Mouse (Mus musculus) G1E (cell line): ENCODE measurements at regions not wholly inside any gene's neighbourhood (a gene's known extent, or its start where the extent isn't known, plus 50 kb on each side); places are given as distances from the start of the nearest gene placed in this dataset.

Experiments
- ATAC-seq: 2 replicates; pipeline ENCODE4 v1.8.0; 2016; ENCODE audit warnings: mild to moderate bottlenecking; ENCODE audit not compliant: insufficient number of reproducible peaks, poor library complexity, low FRiP score, severe bottlenecking; ENCODE audit errors: extremely low read depth
- DNase-seq: peaks from one replicate; pipeline ENCODE4 v3.0.0; 2012; ENCODE audit warnings: low spot score
- H3K27me3 ChIP-seq: 2 replicates; pipeline ENCODE4 v1.6.1; 2012; ENCODE audit warnings: mild to moderate bottlenecking, low read length, inconsistent platforms; ENCODE audit not compliant: insufficient read depth
- H3K36me3 ChIP-seq: replicated peaks from 2 replicates; pipeline ENCODE3; 2012; ENCODE audit warnings: mild to moderate bottlenecking, inconsistent platforms
- H3K4me1 ChIP-seq: 2 replicates; pipeline ENCODE4 v1.6.1; 2012; ENCODE audit warnings: low read depth, low read length, inconsistent platforms, mixed read lengths; ENCODE audit not compliant: insufficient read depth
- H3K4me3 ChIP-seq: 2 replicates; pipeline ENCODE4 v1.5.1; 2012; ENCODE audit warnings: low read depth, mild to moderate bottlenecking, inconsistent platforms, low read length, moderate library complexity, mixed read lengths
- H3K9me3 ChIP-seq: replicated peaks from 2 replicates; pipeline ENCODE4 v1.6.1; 2012; ENCODE audit warnings: inconsistent platforms
- CTCF ChIP-seq: IDR thresholded peaks from 2 replicates; pipeline ENCODE4 v1.5.1; 2012; ENCODE audit warnings: low read depth, low read length, inconsistent platforms, mixed read lengths
- GATA1 ChIP-seq: IDR thresholded peaks from 2 replicates; pipeline ENCODE4 v1.6.1; 2012; ENCODE audit warnings: borderline replicate concordance, low read length, inconsistent platforms, mixed read lengths
- GATA2 ChIP-seq: IDR thresholded peaks from 2 replicates; pipeline ENCODE4 v1.6.1; 2012; ENCODE audit warnings: low read depth, low read length, inconsistent platforms, borderline replicate concordance
- POLR2AphosphoS5 ChIP-seq: IDR thresholded peaks from 2 replicates; pipeline ENCODE4 v1.6.1; 2012; ENCODE audit warnings: low read depth, low read length, inconsistent platforms; ENCODE audit not compliant: insufficient replicate concordance
- TAL1 ChIP-seq: conservative IDR thresholded peaks from 2 replicates; pipeline ENCODE4 v1.6.1; 2012; ENCODE audit warnings: low read depth, low read length, inconsistent platforms, mixed read lengths

DNA sequence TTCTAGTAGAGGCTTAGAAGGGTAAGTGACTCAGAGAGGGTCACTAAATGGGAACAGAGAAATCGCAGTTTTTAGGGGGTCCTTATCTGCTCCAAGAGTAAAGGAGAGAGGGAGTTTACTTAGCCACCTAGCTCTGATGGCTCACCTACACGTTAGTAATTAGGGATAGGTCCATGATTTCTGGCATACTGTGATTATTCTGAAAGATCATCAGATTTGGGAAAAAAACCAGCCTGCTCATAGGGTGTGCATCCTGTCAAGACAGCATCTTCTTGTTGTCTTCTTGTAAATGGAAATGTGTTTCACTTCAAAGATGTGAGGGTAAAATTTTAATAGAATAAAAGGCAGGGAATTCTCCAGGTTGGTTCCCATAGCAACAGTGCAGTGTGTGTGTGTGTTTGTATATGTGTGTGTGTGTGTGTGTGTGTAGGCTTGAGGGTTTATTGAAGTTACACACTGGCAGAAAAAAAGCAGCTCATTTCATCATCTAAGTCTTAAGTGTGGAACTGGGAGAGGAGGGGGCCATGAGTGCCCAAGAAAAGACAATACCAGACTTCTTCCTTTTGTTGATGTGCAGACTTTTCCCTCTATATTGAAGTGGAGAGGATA lies 407.4 kb downstream of the Fam84a start:
- no peak for TF ChIP-seq POLR2AphosphoS5
- ATAC-seq (no peak), DNase-seq (no peak)
- no peak overlapping the region for H3K4me3 ChIP-seq
- no peaks in the 10 kb centered on the region for H3K36me3 ChIP-seq
- H3K9me3 ChIP-seq, result no peaks in the 10 kb centered on the region
- H3K27me3 ChIP-seq, result no peaks in the 10 kb centered on the region
- no peaks in the 10 kb centered on the region for H3K4me1 ChIP-seq

DNA sequence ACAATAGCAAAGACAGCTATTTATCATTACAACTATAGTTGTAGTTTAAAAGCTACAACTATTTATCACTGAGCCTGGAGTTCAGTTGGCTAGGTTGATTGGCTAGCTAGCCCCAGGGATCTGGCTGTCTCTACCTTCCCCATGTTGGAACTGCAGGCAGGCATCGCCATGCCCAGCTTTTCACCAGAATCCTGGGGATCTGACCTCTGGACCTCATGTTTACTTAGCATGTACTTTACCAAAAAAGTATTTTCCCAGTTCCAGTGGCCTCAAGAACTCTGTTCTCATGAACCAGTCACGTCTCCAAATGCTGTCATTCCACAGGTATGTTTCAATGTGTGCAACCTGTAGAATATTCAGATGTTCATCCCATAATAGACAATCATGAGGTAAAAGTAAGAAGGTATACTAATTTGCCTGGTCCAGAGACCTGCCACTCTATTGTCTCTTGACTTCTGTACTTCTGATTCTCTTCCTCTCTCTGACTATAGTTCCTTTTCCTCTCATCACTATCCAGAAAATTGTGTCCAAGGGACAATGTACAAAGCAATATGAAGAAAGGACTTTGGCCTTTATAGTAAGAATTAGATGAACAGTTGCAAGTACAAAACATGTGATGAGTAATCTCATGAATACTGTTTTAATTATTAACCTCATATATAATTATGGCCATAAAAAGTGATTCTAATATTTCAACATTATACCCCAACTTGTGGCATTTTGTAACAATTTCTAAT lies 421.8 kb downstream of the Fam84a start:
- DNase-seq (no peak), ATAC-seq (no peak)
- Histone ChIP-seq H3K9me3 (no peaks in the 10 kb centered on the region), H3K4me3 (no peak overlapping the region), H3K4me1 (no peaks in the 10 kb centered on the region), H3K27me3 (no peaks in the 10 kb centered on the region), H3K36me3 (no peaks in the 10 kb centered on the region)
- no peak for TF ChIP-seq CTCF
- no peak for TF ChIP-seq TAL1
- TF ChIP-seq GATA2, result no peak

GRCm38 (mm10) chr12:13728986-13729385 lies 422.9 kb downstream of the Fam84a start:
- no peak for DNase-seq
- no peak for ATAC-seq

DNA sequence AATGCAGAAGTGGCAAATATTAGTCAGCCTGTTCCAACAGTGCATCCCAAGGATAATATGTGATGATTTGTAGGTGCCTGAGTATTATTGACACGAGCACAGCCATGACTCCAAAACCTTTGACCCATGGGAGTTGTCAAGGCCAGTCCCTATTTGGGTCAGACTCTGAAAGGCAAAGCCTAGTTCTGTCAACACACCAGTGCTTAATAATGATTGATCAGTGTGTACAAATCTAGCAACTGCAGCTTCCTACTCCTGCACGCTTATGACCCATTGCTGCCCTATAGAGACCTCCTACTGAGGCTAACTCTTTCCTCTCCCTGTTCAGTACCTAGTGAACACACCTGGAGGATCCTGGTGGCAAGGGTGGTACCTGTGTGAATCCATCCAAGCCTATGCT lies 427.3 kb downstream of the Fam84a start:
- Histone ChIP-seq H3K4me1 (no peaks in the 10 kb centered on the region), H3K27me3 (no peaks in the 10 kb centered on the region), H3K36me3 (no peaks in the 10 kb centered on the region), H3K9me3 (no peaks in the 10 kb centered on the region), H3K4me3 (no peak overlapping the region)
- DNase-seq (no peak), ATAC-seq (no peak)
- TF ChIP-seq POLR2AphosphoS5 (no peak), CTCF (no peak), GATA2 (no peak), GATA1 (no peak), TAL1 (no peak)

More at GRCm38 (mm10) chr12:13728986-13729385, 422.9 kb downstream of the Fam84a start:
- Histone ChIP-seq H3K4me1 (no peaks in the 10 kb centered on the region), H3K4me3 (no peak overlapping the region), H3K9me3 (no peaks in the 10 kb centered on the region), H3K36me3 (no peaks in the 10 kb centered on the region), H3K27me3 (no peaks in the 10 kb centered on the region)
- TF ChIP-seq CTCF, result no peak

GRCm38 (mm10) chr12:13709806-13710205 lies 440.9 kb downstream of the Nbas start:
- Histone ChIP-seq H3K4me1 (no peaks in the 10 kb centered on the region), H3K36me3 (no peaks in the 10 kb centered on the region), H3K9me3 (no peaks in the 10 kb centered on the region), H3K27me3 (no peaks in the 10 kb centered on the region), H3K4me3 (no peak overlapping the region)
- TF ChIP-seq CTCF (no peak), TAL1 (no peak), GATA1 (no peak), POLR2AphosphoS5 (no peak), GATA2 (no peak)
- ATAC-seq (no peak), DNase-seq (no peak)

DNA sequence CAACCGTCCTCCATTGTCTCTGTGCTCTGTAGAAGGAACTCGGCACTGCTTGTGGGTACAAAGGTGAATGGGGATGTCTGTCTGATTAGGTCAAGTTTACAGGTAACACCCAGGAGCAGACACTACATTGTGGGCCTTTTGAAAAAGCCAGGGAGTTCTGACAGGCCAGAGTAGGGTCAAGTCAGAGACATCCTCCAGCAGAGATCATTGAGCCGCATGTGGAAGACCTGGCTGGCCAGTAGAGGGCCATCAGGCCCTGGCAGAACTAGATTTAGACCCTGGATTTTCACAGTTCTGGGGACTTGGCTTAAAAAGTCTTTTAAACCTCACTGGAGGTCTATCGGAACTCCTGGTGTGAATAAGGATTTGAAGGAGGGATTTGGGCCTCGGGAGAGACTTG lies 438.8 kb downstream of the Nbas start:
- no peak for DNase-seq
- ATAC-seq, result no peak

GRCm38 (mm10) chr12:13706510-13706909 lies 437.6 kb downstream of the Nbas start:
- no peak for DNase-seq
- Histone ChIP-seq H3K4me1 (no peaks in the 10 kb centered on the region), H3K4me3 (no peak overlapping the region), H3K9me3 (no peaks in the 10 kb centered on the region), H3K27me3 (no peaks in the 10 kb centered on the region), H3K36me3 (no peaks in the 10 kb centered on the region)
- TF ChIP-seq POLR2AphosphoS5 (no peak), GATA2 (no peak), TAL1 (no peak), GATA1 (no peak), CTCF (no peak)
- no peak for ATAC-seq

More for the DNA sequence above, 438.8 kb downstream of the Nbas start:
- Histone ChIP-seq H3K4me3 (no peak overlapping the region), H3K36me3 (no peaks in the 10 kb centered on the region), H3K4me1 (no peaks in the 10 kb centered on the region), H3K9me3 (no peaks in the 10 kb centered on the region), H3K27me3 (no peaks in the 10 kb centered on the region)
- no peak for TF ChIP-seq POLR2AphosphoS5
- no peak for TF ChIP-seq TAL1
- TF ChIP-seq CTCF, result no peak
- TF ChIP-seq GATA1, result no peak
- no peak for TF ChIP-seq GATA2
